Mouse (Mus musculus): ENCODE results near the gene Adamts9.

DNA sequence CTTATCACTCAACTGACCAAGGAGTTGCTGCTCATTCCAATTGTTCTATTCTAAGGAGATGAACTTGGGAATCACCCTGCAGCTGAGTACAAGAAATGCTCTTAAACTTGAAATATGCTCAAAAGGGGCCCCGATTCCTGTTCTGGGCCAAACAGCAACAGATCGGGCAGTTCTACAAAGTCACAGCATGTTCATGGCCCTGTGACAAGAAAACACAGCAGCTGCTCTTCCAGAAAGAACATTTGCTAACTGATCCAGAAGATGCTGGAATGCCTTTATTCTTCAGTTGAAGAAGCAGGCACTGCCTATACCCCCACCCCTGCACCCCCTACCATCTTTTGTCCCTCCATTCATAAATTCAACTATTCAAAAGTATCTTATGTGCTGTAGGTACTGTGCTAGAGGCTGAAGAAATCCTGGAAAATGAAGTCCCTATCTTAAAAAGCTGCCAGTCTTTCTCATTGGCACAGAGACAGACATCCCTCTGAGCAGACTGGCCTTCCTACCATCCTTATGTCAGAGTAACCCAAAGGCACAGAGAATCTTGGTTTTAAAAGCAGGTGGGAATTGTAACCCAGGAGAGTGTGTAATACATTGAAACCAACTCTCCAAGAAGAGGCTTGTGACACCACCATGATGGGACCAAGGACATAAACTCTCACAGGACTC, 130.5 kb downstream of the Adamts9 start:
- TF ChIP-seq POLR2A (IDR thresholded peaks at IDR 0.05; ENCODE audit: extremely low read depth, insufficient read depth, low read length) = no peak
- no peak for TF ChIP-seq CTCF (IDR thresholded peaks at IDR 0.05; ENCODE audit: low read depth, low read length)
